Mouse (Mus musculus): ENCODE results near the gene Fbn1.

- TF ChIP-seq POLR2A (IDR thresholded peaks at IDR 0.05; ENCODE audit: insufficient read depth, low read depth, low read length): no peak
- 0 out of 2 replicates have a peak, but pooled peaks have one; percentile 23 for TF ChIP-seq EP300 (IDR thresholded peaks at IDR 0.05; ENCODE audit: insufficient read depth, low read depth, low read length)
Measured at GRCm38 (mm10) chr2:125278474-125278873, 229.3 kb downstream of the Fbn1 start.

Data from heart, adult 2 months (tissue).